Comparison of ENCODE assay signal across 8 mouse cellular contexts in the genomic region with DNA sequence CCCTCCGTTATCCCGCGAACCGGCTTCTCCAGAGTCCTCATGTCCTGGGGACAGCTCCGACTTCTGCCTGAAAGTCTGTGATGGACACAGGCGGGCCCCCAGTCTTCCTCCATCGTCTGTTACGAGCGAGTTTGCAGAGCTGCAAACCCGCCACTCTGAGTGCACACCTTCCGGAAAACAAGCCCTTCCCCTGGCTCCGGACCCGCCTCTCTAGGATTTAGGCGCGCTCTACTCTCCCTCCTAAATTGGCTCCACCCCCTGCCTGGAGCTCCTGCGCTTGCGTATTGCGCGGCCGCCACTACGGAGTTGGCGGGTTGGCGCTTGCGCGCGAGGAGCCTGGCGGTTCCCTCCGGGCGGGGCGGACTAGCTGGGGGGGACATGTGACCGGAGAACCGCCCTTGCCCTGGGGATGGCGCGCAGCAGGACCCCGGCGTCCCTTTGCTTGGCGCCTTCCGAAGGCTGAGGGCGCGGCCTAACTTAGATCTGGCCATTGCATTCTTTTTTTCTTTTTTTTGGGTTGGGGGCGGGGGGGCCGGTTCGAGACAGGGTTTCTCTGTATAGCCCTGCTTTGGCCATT. TPM values are rescaled to one million over a fixed set of nuclear protein-coding genes. Genes with fewer than 3 reads are reported as not detected.
A peak's percentile ranks its signal among the peaks of the same experiment; 100 is the strongest.
DNase-seq lines count a peak whose midpoint lies in the region; ATAC-seq and TF ChIP-seq lines count a peak whose summit lies in the region.

No protein-coding gene starts in this region.

- peak overlapping the region; percentile 87 for H3K27ac ChIP-seq in forebrain, embryonic 11.5 days (ENCODE audit: low read depth, low read length)
- H3K27ac ChIP-seq in heart, embryonic 16.5 days (ENCODE audit: low read length): peak overlapping the region; percentile 93
- peak overlapping the region; percentile 70 for H3K27ac ChIP-seq in liver, embryonic 14.5 days
- H3K27ac ChIP-seq in stomach, embryonic 16.5 days (ENCODE audit: low read length): peak overlapping the region; percentile 88

- H3K4me2 ChIP-seq in forebrain, embryonic 11.5 days (ENCODE audit: low read depth, low read length, severe bottlenecking): peak overlapping the region; percentile 47
- peak overlapping the region; percentile 68 for H3K4me2 ChIP-seq in heart, embryonic 16.5 days (ENCODE audit: low read depth, low read length)
- H3K4me2 ChIP-seq in liver, embryonic 14.5 days (ENCODE audit: low read depth): peak overlapping the region; percentile 78
- peak overlapping the region; percentile 64 for H3K4me2 ChIP-seq in stomach, embryonic 16.5 days (ENCODE audit: low read depth, low read length)

- H3K9me3 ChIP-seq in forebrain, embryonic 11.5 days (ENCODE audit: control insufficient read depth, low read length): no peaks in the 10 kb centered on the region
- no peaks in the 10 kb centered on the region for H3K9me3 ChIP-seq in heart, embryonic 16.5 days (replicated peaks; ENCODE audit: control insufficient read depth, low read length)
- no peaks in the 10 kb centered on the region for H3K9me3 ChIP-seq in liver, embryonic 14.5 days (ENCODE audit: control insufficient read depth, low read length)
- no peaks in the 10 kb centered on the region for H3K9me3 ChIP-seq in stomach, embryonic 16.5 days (replicated peaks; ENCODE audit: control insufficient read depth, low read length)

- peak; percentile 33; the same call in 1 of the 2 replicates for TF ChIP-seq EP300 in liver, embryonic 14.5 days (IDR thresholded peaks at IDR 0.05; ENCODE audit: low read depth)

- under 1% methylated on average over 43 of the region's 43 CpGs for WGBS in forebrain, embryonic 11.5 days
- WGBS in heart, embryonic 16.5 days: under 1% methylated on average over 43 of the region's 43 CpGs
- under 1% methylated on average over 43 of the region's 43 CpGs for WGBS in liver, embryonic 14.5 days (ENCODE audit: insufficient replicate concordance)
- whole genome bisulfite sequencing in stomach, embryonic 16.5 days: under 1% methylated on average over 43 of the region's 43 CpGs

- peak; percentile 91 for ATAC-seq in forebrain, embryonic 11.5 days (replicated peaks; ENCODE audit: low FRiP score)
- ATAC-seq in heart, embryonic 16.5 days (replicated peaks; ENCODE audit: extremely low read depth, insufficient read depth, low FRiP score): peak; percentile 93
- ATAC-seq in liver, embryonic 14.5 days (ENCODE audit: insufficient read depth): peak; percentile 87
- ATAC-seq in stomach, embryonic 16.5 days (ENCODE audit: insufficient read depth, low FRiP score): peak; percentile 94

- peaks cover 3% of the 10 kb centered on the region for H3K4me1 ChIP-seq in forebrain, embryonic 11.5 days (replicated peaks; ENCODE audit: control insufficient read depth, insufficient read depth, low read length)
- H3K4me1 ChIP-seq in heart, embryonic 16.5 days (ENCODE audit: control insufficient read depth, insufficient read depth, low read length): peaks cover 20% of the 10 kb centered on the region
- H3K4me1 ChIP-seq in liver, embryonic 14.5 days (replicated peaks; ENCODE audit: control insufficient read depth in 2 of 2, insufficient read depth in 2 of 2, low read length in 1 of 2): peaks cover 25 to 27% of the 10 kb centered on the region in 2 experiments
- peaks cover 21% of the 10 kb centered on the region for H3K4me1 ChIP-seq in stomach, embryonic 16.5 days (ENCODE audit: control insufficient read depth, insufficient read depth, low read length)

- peak overlapping the region; percentile 81 for H3K4me3 ChIP-seq in forebrain, embryonic 11.5 days (ENCODE audit: low read depth, low read length)
- peak overlapping the region; percentile 83 for H3K4me3 ChIP-seq in heart, embryonic 16.5 days (ENCODE audit: low read length)
- peak overlapping the region; percentile 79 to 84 for H3K4me3 ChIP-seq in liver, embryonic 14.5 days (ENCODE audit: insufficient read depth in 1 of 2, low read depth in 2 of 2, low read length in 2 of 2)
- H3K4me3 ChIP-seq in stomach, embryonic 16.5 days (replicated peaks; ENCODE audit: low read length): peak overlapping the region; percentile 70

- peak overlapping the region; percentile 69 for H3K9ac ChIP-seq in forebrain, embryonic 11.5 days (ENCODE audit: low read length)
- peak overlapping the region; percentile 72 for H3K9ac ChIP-seq in heart, embryonic 16.5 days (ENCODE audit: low read length)
- H3K9ac ChIP-seq in liver, embryonic 14.5 days (replicated peaks): peak overlapping the region; percentile 66
- peak overlapping the region; percentile 84 for H3K9ac ChIP-seq in stomach, embryonic 16.5 days (ENCODE audit: low read length)

- no peaks in the 10 kb centered on the region for H3K27me3 ChIP-seq in forebrain, embryonic 11.5 days (ENCODE audit: control insufficient read depth, insufficient read depth, low read length)
- no peaks in the 10 kb centered on the region for H3K27me3 ChIP-seq in heart, embryonic 16.5 days (ENCODE audit: control insufficient read depth, insufficient read depth, low read length)
- H3K27me3 ChIP-seq in liver, embryonic 14.5 days (ENCODE audit: control insufficient read depth, insufficient read depth, low read length): no peaks in the 10 kb centered on the region
- no peaks in the 10 kb centered on the region for H3K27me3 ChIP-seq in stomach, embryonic 16.5 days (ENCODE audit: control insufficient read depth, insufficient read depth, low read length)

- peaks cover 5% of the 10 kb centered on the region for H3K36me3 ChIP-seq in forebrain, embryonic 11.5 days (ENCODE audit: control insufficient read depth, insufficient read depth, low read length)
- peaks cover 10% of the 10 kb centered on the region; the same call in 1 of the 2 replicates for H3K36me3 ChIP-seq in heart, embryonic 16.5 days (ENCODE audit: control insufficient read depth, insufficient read depth)
- peaks cover 30% of the 10 kb centered on the region for H3K36me3 ChIP-seq in liver, embryonic 14.5 days (replicated peaks; ENCODE audit: control insufficient read depth, insufficient read depth, low read depth)
- peaks cover 2% of the 10 kb centered on the region; the same call in 1 of the 2 replicates for H3K36me3 ChIP-seq in stomach, embryonic 16.5 days (ENCODE audit: control insufficient read depth, insufficient read depth, low read length)

- no peak for TF ChIP-seq CTCF in liver, embryonic 14.5 days (IDR thresholded peaks at IDR 0.05; ENCODE audit: low read depth)

- peak; percentile 96 for DNase-seq in ES-CJ7 (ENCODE audit: low read depth, low spot score)
- DNase-seq in c-Kit-positive CD71-positive TER-119-positive erythroid progenitor cells, embryonic 14.5 days (ENCODE audit: low spot score): peak; percentile 96
- DNase-seq in forebrain, embryonic 11.5 days (ENCODE audit: low spot score): peak; percentile 98
- peak; percentile 95 to 98 for DNase-seq in kidney, postnatal 25 days
- DNase-seq in liver, embryonic 14.5 days (ENCODE audit: low read depth in 3 of 3, low spot score in 3 of 3): peak; percentile 91 to 94 (median 93)
- DNase-seq in neural tube, embryonic 10.5 days (ENCODE audit: extremely low spot score, low spot score): peak; percentile 94

RNA-seq across cellular contexts. Expression of a gene that starts 0.4 kb away (rescaled TPM):
- 90.4 and 101 TPM in 2 replicates for polyA plus RNA-seq in forebrain, embryonic 11.5 days (2014; fragmentation: Nextera tagmentation; extraction: Ambion mirVana)
- polyA plus RNA-seq in heart, embryonic 16.5 days (2015; fragmentation: Nextera tagmentation; extraction: Ambion mirVana): 41.4 and 46.6 TPM in 2 replicates
- 22.7 and 40.2 TPM in 2 replicates for polyA plus RNA-seq in liver, embryonic 14.5 days (2012; rRNA removed)
- polyA plus RNA-seq in liver, embryonic 14.5 days (2014; fragmentation: Nextera tagmentation; extraction: Ambion mirVana): 90.4 and 94.5 TPM in 2 replicates
- 49.4 and 53.7 TPM in 2 replicates for polyA plus RNA-seq in stomach, embryonic 16.5 days (2015; fragmentation: Nextera tagmentation; extraction: Ambion mirVana)

RNA-seq across cellular contexts. Expression of a gene that starts 17.9 kb away (rescaled TPM):
- 12.9 and 15.3 TPM in 2 replicates for polyA plus RNA-seq in forebrain, embryonic 11.5 days (2014; fragmentation: Nextera tagmentation; extraction: Ambion mirVana)
- polyA plus RNA-seq in heart, embryonic 16.5 days (2015; fragmentation: Nextera tagmentation; extraction: Ambion mirVana): 9.8 and 13.1 TPM in 2 replicates
- polyA plus RNA-seq in liver, embryonic 14.5 days (2012; rRNA removed): 1.1 and 2.6 TPM in 2 replicates
- 5.3 and 7.2 TPM in 2 replicates for polyA plus RNA-seq in liver, embryonic 14.5 days (2014; fragmentation: Nextera tagmentation; extraction: Ambion mirVana)
- 12.9 and 14.2 TPM in 2 replicates for polyA plus RNA-seq in stomach, embryonic 16.5 days (2015; fragmentation: Nextera tagmentation; extraction: Ambion mirVana)

Comparison
In these comparisons a context has a peak if more than half of its experiments do, and no peak if none do; other contexts are left out.
1. Peak in every context shown above with its lines: DNase-seq, ATAC-seq, H3K4me3 ChIP-seq and H3K27ac ChIP-seq.